Mouse (Mus musculus) heart, embryonic 15.5 days (tissue): ENCODE results near the gene Plxdc2. TPM values are rescaled to one million over a fixed set of nuclear protein-coding genes. Genes with fewer than 3 reads are reported as not detected.

Source experiments
- ATAC-seq: fragments of 200-750 bp; cut with Nextera tagmentation; replicated peaks from 2 replicates; pipeline ENCODE4 v1.8.0; 2017; ENCODE audit warnings: low read depth, moderate TSS enrichment; ENCODE audit not compliant: insufficient number of reproducible peaks, insufficient read depth, low FRiP score
- H3K27ac ChIP-seq: fragments of 300-500 bp; sonication (generic); 2 replicates; pipeline ENCODE4 v1.5.1; 2015; ENCODE audit warnings: mild to moderate bottlenecking, inconsistent platforms
- H3K27me3 ChIP-seq: fragments of 300-500 bp; sonication (generic); 2 replicates; pipeline ENCODE4 v1.6.1; 2015; ENCODE audit warnings: inconsistent platforms
- H3K36me3 ChIP-seq: fragments of 300-500 bp; sonication (generic); 2 replicates; pipeline ENCODE4 v1.6.1; 2015; ENCODE audit warnings: mild to moderate bottlenecking, inconsistent platforms
- H3K4me1 ChIP-seq: fragments of 300-500 bp; sonication (generic); replicated peaks from 2 replicates; pipeline ENCODE4 v1.6.1; 2015; ENCODE audit warnings: inconsistent platforms
- H3K4me2 ChIP-seq: fragments of 300-500 bp; sonication (generic); 2 replicates; pipeline ENCODE4 v1.6.1; 2015; ENCODE audit warnings: inconsistent platforms, mild to moderate bottlenecking, moderate library complexity
- H3K4me3 ChIP-seq: fragments of 300-500 bp; sonication (generic); 2 replicates; pipeline ENCODE4 v1.5.1; 2015; ENCODE audit warnings: mild to moderate bottlenecking, inconsistent platforms
- H3K9ac ChIP-seq: fragments of 300-500 bp; sonication (generic); 2 replicates; pipeline ENCODE4 v1.6.1; 2015; ENCODE audit warnings: mild to moderate bottlenecking, inconsistent platforms
- H3K9me3 ChIP-seq: fragments of 300-500 bp; sonication (generic); replicated peaks from 2 replicates; pipeline ENCODE4 v1.6.1; 2016; ENCODE audit warnings: inconsistent platforms
- WGBS: fragments of 180-500 bp; shearing (Covaris S2); methylation state at CpG from one replicate; pipeline ENCODE4 v1.1.7; 2015; ENCODE audit warnings: mixed read lengths; 5-methylcytosine and 5-hydroxymethylcytosine counted together
- polyA plus RNA-seq: library from polyadenylated mRNA; unstranded; fragments of >200 nt; fragmentation: Nextera tagmentation; extraction: Ambion mirVana; gene quantifications from 2 replicates; pipeline ENCODE4 v1.2.1, GENCODE M21; 2015

The Plxdc2 gene
- polyA plus RNA-seq, 1 experiment from 2014 or later: 18.2 TPM

- no peaks in the 10 kb centered on the region for H3K4me1 ChIP-seq
- no peaks in the 10 kb centered on the region for H3K27me3 ChIP-seq
- H3K9ac ChIP-seq: no peak overlapping the region
- no peak for ATAC-seq
- H3K4me3 ChIP-seq: no peak overlapping the region
- no peaks in the 10 kb centered on the region for H3K9me3 ChIP-seq
- H3K27ac ChIP-seq: no peak overlapping the region
- H3K36me3 ChIP-seq: no peaks in the 10 kb centered on the region
- no peak overlapping the region for H3K4me2 ChIP-seq
- 64% methylated on average over 1 of the region's 1 CpGs for WGBS
These were observed 328.4 kb downstream of the Plxdc2 start for GRCm38 (mm10) chr2:16684529-16684928.

DNA sequence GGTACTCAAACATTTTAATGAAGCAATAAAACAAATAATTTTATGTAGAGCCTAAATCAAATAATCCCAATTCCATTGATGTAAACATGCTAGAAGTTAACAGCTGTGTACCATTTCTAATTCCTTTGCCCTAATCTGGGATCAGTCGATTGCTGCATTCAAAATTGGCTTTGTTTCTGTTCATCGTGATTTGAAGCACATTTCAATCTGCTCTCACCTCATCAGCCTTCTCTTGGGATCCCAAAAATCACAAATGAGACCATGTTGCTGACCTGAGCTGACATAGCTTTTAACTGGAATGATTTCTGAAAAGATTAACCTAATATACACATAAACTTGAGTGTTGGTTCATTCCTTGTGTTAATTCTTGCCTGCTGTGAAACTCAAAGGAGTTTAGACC is 340.3 kb downstream of the Plxdc2 start:
- Histone ChIP-seq H3K4me3 (no peak overlapping the region), H3K9ac (no peak overlapping the region), H3K36me3 (no peaks in the 10 kb centered on the region), H3K4me2 (no peak overlapping the region), H3K4me1 (no peaks in the 10 kb centered on the region), H3K9me3 (no peaks in the 10 kb centered on the region), H3K27me3 (no peaks in the 10 kb centered on the region), H3K27ac (no peak overlapping the region)
- no peak for ATAC-seq
- 54% methylated on average over 2 of the region's 2 CpGs for WGBS

- H3K9me3 ChIP-seq: no peaks in the 10 kb centered on the region
- H3K4me2 ChIP-seq: no peak overlapping the region
- H3K4me3 ChIP-seq: no peak overlapping the region
- no peaks in the 10 kb centered on the region for H3K4me1 ChIP-seq
- 55% methylated on average over 5 of the region's 5 CpGs for WGBS
- H3K27ac ChIP-seq: no peak overlapping the region
- no peak for ATAC-seq
- H3K9ac ChIP-seq: no peak overlapping the region
- no peaks in the 10 kb centered on the region for H3K36me3 ChIP-seq
- H3K27me3 ChIP-seq: no peaks in the 10 kb centered on the region
These were observed 341.1 kb downstream of the Plxdc2 start for GRCm38 (mm10) chr2:16697181-16697580.

- Histone ChIP-seq H3K4me2 (no peak overlapping the region), H3K27ac (no peak overlapping the region), H3K9ac (no peak overlapping the region), H3K4me1 (no peaks in the 10 kb centered on the region), H3K36me3 (no peaks in the 10 kb centered on the region), H3K4me3 (no peak overlapping the region), H3K9me3 (no peaks in the 10 kb centered on the region), H3K27me3 (no peaks in the 10 kb centered on the region)
- 89% methylated on average over 2 of the region's 2 CpGs for WGBS
- no peak for ATAC-seq
These were observed 350.1 kb downstream of the Plxdc2 start for GRCm38 (mm10) chr2:16706227-16706626.

DNA sequence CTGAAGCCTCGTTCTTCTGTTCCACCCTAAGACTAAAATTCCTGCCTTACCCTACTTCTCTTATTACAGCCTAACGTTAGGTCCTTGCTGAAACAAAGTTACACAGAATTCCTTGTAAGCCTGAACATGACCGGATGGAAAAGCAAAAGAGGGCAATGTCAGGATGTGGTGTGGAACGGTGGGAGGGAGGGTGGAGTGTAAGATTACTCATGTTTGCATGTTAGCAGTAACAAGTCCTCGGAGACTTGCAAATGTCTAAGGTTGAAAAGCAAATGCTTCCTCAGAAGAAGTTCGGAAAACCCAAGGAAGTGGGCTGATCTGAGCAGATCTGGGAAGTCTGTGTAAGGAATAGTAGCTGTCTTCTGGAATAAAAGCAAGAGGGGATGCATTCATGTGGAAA is 353.8 kb downstream of the Plxdc2 start:
- no peaks in the 10 kb centered on the region for H3K9me3 ChIP-seq
- H3K4me3 ChIP-seq: no peak overlapping the region
- H3K36me3 ChIP-seq: no peaks in the 10 kb centered on the region
- H3K27me3 ChIP-seq: no peaks in the 10 kb centered on the region
- no peaks in the 10 kb centered on the region for H3K4me1 ChIP-seq
- no peak overlapping the region for H3K27ac ChIP-seq
- no peak for ATAC-seq
- no peak overlapping the region for H3K4me2 ChIP-seq
- no peak overlapping the region for H3K9ac ChIP-seq
- 62% methylated on average over 6 of the region's 6 CpGs for WGBS

DNA sequence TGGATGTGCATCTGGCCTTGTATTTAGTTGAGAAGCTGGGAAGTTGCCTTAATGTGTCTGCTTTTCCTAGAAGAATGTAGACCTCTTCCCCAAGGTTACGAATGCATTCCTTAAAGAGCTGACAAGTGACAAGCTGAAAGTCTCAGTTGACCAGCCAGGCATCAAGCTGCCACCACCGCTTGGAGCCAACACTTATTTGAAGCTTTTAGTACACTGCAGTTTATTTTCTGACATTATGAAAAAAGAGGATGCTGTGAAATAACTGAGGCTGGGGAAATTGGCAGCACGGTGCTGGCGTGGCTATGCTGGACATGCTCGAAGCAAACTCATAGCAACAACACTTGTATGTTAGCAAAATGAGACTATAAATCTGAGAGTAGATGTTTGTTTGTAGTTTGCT is 374.9 kb downstream of the Plxdc2 start:
- H3K9ac ChIP-seq: no peak overlapping the region
- no peak overlapping the region for H3K27ac ChIP-seq
- H3K36me3 ChIP-seq: no peaks in the 10 kb centered on the region
- ATAC-seq: no peak
- peaks cover 3% of the 10 kb centered on the region; the same call in 1 of the 2 replicates for H3K4me1 ChIP-seq
- no peak overlapping the region for H3K4me2 ChIP-seq
- no peak overlapping the region for H3K4me3 ChIP-seq
- WGBS: 82% methylated on average over 5 of the region's 5 CpGs
- no peaks in the 10 kb centered on the region for H3K27me3 ChIP-seq
- H3K9me3 ChIP-seq: no peaks in the 10 kb centered on the region

DNA sequence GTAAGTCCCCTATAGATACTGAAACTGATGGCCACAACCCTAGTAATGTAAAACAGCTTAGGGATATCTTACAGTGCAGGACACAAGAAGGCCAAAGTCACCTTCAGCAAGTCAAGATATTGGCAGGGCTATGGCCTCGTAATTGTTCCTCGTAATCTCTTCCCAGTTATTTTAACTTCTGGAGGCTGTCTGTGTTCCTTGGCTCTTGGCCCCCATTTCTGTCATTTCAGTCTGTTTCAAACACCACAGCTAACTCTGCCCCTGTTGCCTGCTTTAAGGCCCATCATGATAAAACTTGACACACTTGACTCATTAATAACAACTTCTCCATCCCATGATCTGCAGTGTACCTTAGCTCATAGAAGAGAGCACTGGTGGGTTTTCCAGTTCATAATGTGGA is 378.3 kb downstream of the Plxdc2 start:
- WGBS: 30% methylated on average over 2 of the region's 2 CpGs
- H3K4me1 ChIP-seq: peaks cover 8% of the 10 kb centered on the region; the same call in 1 of the 2 replicates
- H3K27ac ChIP-seq: no peak overlapping the region
- no peaks in the 10 kb centered on the region for H3K9me3 ChIP-seq
- no peak overlapping the region for H3K4me3 ChIP-seq
- no peaks in the 10 kb centered on the region for H3K36me3 ChIP-seq
- no peak for ATAC-seq
- H3K4me2 ChIP-seq: no peak overlapping the region
- no peak overlapping the region for H3K9ac ChIP-seq
- no peaks in the 10 kb centered on the region for H3K27me3 ChIP-seq

GRCm38 (mm10) chr2:16738241-16738640 is 382.1 kb downstream of the Plxdc2 start:
- ATAC-seq: no peak; the same call in 1 of the 2 replicates
- Histone ChIP-seq H3K4me2 (0 out of 2 replicates have a peak overlapping the region, but pooled peaks have one; percentile 40), H3K36me3 (no peaks in the 10 kb centered on the region), H3K27me3 (no peaks in the 10 kb centered on the region), H3K9me3 (no peaks in the 10 kb centered on the region), H3K4me3 (no peak overlapping the region), H3K4me1 (peaks cover 8% of the 10 kb centered on the region; the same call in 1 of the 2 replicates), H3K27ac (0 out of 2 replicates have a peak overlapping the region, but pooled peaks have one; percentile 40), H3K9ac (no peak overlapping the region)
- WGBS: 12% methylated on average over 8 of the region's 8 CpGs

DNA sequence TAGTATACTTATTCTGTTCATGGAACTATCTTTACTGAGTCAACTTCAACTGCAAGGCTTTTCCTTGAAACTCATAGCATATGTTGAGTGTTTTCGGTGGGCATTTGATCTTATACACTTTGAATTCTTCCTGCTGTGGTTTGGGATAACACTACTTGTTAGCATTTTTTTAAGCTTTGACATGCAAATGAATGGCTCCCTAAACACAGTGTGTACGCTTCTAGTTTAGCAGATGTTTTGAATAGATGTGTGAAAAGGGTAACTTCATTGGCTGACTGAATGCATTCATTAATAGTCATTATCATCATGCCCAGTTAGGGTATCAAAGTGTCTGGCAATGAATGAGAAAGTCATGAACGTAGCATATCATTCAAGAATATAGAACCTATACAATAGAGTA is 385.7 kb downstream of the Plxdc2 start:
- no peaks in the 10 kb centered on the region for H3K27me3 ChIP-seq
- no peak overlapping the region for H3K4me2 ChIP-seq
- H3K9me3 ChIP-seq: no peaks in the 10 kb centered on the region
- 89% methylated on average over 3 of the region's 3 CpGs for WGBS
- no peak overlapping the region for H3K27ac ChIP-seq
- no peak overlapping the region for H3K9ac ChIP-seq
- H3K36me3 ChIP-seq: no peaks in the 10 kb centered on the region
- no peak overlapping the region for H3K4me3 ChIP-seq
- no peak for ATAC-seq
- H3K4me1 ChIP-seq: peaks cover 8% of the 10 kb centered on the region

- no peak overlapping the region for H3K27ac ChIP-seq
- H3K27me3 ChIP-seq: no peaks in the 10 kb centered on the region
- H3K4me2 ChIP-seq: no peak overlapping the region
- no peaks in the 10 kb centered on the region for H3K9me3 ChIP-seq
- no peak for ATAC-seq
- no peaks in the 10 kb centered on the region for H3K36me3 ChIP-seq
- WGBS: 34% methylated on average over 3 of the region's 3 CpGs
- no peak overlapping the region for H3K4me3 ChIP-seq
- H3K4me1 ChIP-seq: peaks cover 3% of the 10 kb centered on the region
- no peak overlapping the region for H3K9ac ChIP-seq
These were observed 387.5 kb downstream of the Plxdc2 start for GRCm38 (mm10) chr2:16743568-16743967.

DNA sequence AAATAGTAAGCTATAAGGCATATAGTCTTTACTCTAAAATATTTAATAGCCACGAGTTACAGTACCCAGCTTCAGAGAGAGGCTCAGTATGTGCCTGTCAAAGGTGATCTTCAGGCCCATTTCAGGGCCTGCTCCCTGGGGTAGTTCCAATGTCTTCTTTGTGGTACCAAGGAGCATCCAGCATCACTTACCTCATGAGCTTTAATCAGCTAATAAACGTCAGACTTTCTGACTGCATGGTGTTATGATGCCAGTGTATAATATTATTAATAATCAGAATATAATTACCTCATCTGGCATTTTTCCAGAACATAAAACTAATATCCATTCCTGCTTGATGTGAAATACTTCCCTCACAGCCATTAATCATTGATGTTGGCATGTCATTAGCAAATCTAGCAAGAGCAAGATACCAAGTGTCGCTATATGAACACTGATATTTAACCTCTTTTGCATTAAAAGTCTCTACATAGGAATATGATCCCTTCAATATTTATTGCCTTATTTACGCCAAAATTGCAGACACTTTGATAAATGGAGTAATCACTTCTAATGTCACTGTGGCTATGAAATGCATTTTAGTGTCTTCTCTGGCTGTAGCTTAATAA is 393.3 kb downstream of the Plxdc2 start:
- Histone ChIP-seq H3K27ac (no peak overlapping the region), H3K4me1 (no peaks in the 10 kb centered on the region), H3K36me3 (no peaks in the 10 kb centered on the region), H3K27me3 (no peaks in the 10 kb centered on the region), H3K4me2 (no peak overlapping the region), H3K4me3 (no peak overlapping the region), H3K9ac (no peak overlapping the region), H3K9me3 (no peaks in the 10 kb centered on the region)
- 72% methylated on average over 4 of the region's 4 CpGs for WGBS
- ATAC-seq: no peak

DNA sequence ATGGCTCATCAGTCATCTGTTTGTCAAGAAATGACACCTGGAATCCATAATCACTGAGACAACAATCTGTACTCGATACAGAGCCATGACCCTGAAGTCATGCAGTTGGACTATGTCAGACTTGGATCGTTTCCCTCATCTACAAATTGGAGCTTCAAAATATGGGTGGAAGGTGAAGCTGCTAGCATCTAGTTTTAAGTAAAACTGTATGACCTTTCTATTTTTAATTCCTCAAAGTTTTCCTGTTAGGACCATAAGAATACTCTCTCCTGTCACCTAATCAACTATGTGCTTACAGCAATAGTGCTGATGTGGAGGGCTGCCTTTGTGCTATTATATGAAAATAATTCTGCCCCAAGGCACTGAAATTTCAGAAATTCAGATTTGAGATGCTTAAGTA is 401.1 kb downstream of the Plxdc2 start:
- Histone ChIP-seq H3K36me3 (no peaks in the 10 kb centered on the region), H3K4me3 (no peak overlapping the region), H3K4me2 (no peak overlapping the region), H3K9me3 (no peaks in the 10 kb centered on the region), H3K4me1 (no peaks in the 10 kb centered on the region), H3K27me3 (no peaks in the 10 kb centered on the region), H3K27ac (no peak overlapping the region), H3K9ac (no peak overlapping the region)
- no peak for ATAC-seq
- 67% methylated on average over 2 of the region's 2 CpGs for WGBS
